Mouse (Mus musculus) ovary, postnatal 14 days (tissue): ENCODE data around the gene Ccdc6.

Experiments used
- DNase-seq: peaks from one replicate; pipeline ENCODE4 v3.0.0; 2022; ENCODE audit warnings: low spot score

Gene Ccdc6

GRCm38 (mm10) chr10:70132714-70133113, 35.8 kb downstream of the Ccdc6 start:
- DNase-seq: no peak

GRCm38 (mm10) chr10:70133188-70133587, 36.3 kb downstream of the Ccdc6 start:
- no peak for DNase-seq

GRCm38 (mm10) chr10:70135680-70136079, 38.8 kb downstream of the Ccdc6 start:
- no peak for DNase-seq

- DNase-seq: no peak
Measured at GRCm38 (mm10) chr10:70137652-70138051, 40.7 kb downstream of the Ccdc6 start.

GRCm38 (mm10) chr10:70138150-70138549, 41.2 kb downstream of the Ccdc6 start:
- DNase-seq: no peak

GRCm38 (mm10) chr10:70139368-70139767, 42.4 kb downstream of the Ccdc6 start:
- DNase-seq: no peak

GRCm38 (mm10) chr10:70140414-70140813, 43.5 kb downstream of the Ccdc6 start:
- DNase-seq: no peak

GRCm38 (mm10) chr10:70142623-70143022, 45.7 kb downstream of the Ccdc6 start:
- no peak for DNase-seq

- DNase-seq: no peak
Measured at GRCm38 (mm10) chr10:70144004-70144557, 47.2 kb downstream of the Ccdc6 start.

- no peak for DNase-seq
Measured at GRCm38 (mm10) chr10:70145873-70146272, 49.0 kb downstream of the Ccdc6 start.

- DNase-seq: no peak
Measured at GRCm38 (mm10) chr10:70149093-70149492, 52.2 kb downstream of the Ccdc6 start.

- DNase-seq: no peak
Measured at GRCm38 (mm10) chr10:70150301-70150700, 53.4 kb downstream of the Ccdc6 start.

- no peak for DNase-seq
Measured at GRCm38 (mm10) chr10:70151171-70151570, 54.2 kb downstream of the Ccdc6 start.

- no peak for DNase-seq
Measured at GRCm38 (mm10) chr10:70152190-70152743, 55.3 kb downstream of the Ccdc6 start.

GRCm38 (mm10) chr10:70153810-70154209, 56.9 kb downstream of the Ccdc6 start:
- no peak for DNase-seq

- no peak for DNase-seq
Measured at GRCm38 (mm10) chr10:70156431-70157165, 59.7 kb downstream of the Ccdc6 start.

GRCm38 (mm10) chr10:70159651-70160320, 62.9 kb downstream of the Ccdc6 start:
- peak; percentile 50 for DNase-seq

- no peak for DNase-seq
Measured at GRCm38 (mm10) chr10:70160811-70161210, 63.9 kb downstream of the Ccdc6 start.

GRCm38 (mm10) chr10:70161504-70161903, 64.6 kb downstream of the Ccdc6 start:
- DNase-seq: no peak

GRCm38 (mm10) chr10:70163681-70164080, 66.8 kb downstream of the Ccdc6 start:
- DNase-seq: no peak

- DNase-seq: no peak
Measured at GRCm38 (mm10) chr10:70165877-70166276, 69.0 kb downstream of the Ccdc6 start.

GRCm38 (mm10) chr10:70166427-70166826, 69.5 kb downstream of the Ccdc6 start:
- no peak for DNase-seq

GRCm38 (mm10) chr10:70167625-70168024, 70.7 kb downstream of the Ccdc6 start:
- DNase-seq: no peak
